Mouse (Mus musculus): ENCODE results near the gene Spats1. TPM values are rescaled to one million over a fixed set of nuclear protein-coding genes. Genes with fewer than 3 reads are reported as not detected.

The Spats1 gene
- total and polyA plus RNA-seq, 3 experiments = 2.5 to 2.7 (median 2.5) TPM

DNA sequence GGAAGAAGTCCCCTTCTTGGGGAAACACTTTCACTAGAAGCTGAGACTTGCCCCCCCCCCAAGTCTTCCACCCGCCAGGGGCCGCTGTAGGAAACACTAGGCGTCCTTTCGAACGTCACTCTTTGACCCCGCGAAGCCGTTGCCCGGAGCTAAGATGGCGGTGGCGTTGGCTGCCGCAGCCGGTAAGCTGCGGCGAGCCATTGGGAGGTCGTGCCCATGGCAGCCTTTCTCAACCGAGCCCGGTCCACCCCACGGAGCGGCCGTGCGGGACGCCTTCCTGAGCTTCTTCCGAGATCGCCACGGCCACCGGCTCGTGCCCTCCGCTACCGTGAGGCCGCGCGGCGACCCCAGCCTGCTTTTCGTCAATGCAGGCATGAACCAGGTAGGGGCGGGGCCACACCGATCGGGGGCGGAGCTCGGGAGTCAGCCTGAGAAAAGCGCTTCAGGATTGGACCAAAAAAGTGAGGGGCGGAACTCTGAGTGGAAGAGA, 31.5 kb upstream of the Spats1 start, which contains the start of gene Aars2:
Aars2 (plus strand) TSS at position 142 of the 490 bp plus-strand sequence.
- peak within 1 kb of the TSS; percentile 44; the same call in 1 of the 2 replicates for H3K9ac ChIP-seq (ENCODE audit: insufficient read depth, low read depth)

DNA sequence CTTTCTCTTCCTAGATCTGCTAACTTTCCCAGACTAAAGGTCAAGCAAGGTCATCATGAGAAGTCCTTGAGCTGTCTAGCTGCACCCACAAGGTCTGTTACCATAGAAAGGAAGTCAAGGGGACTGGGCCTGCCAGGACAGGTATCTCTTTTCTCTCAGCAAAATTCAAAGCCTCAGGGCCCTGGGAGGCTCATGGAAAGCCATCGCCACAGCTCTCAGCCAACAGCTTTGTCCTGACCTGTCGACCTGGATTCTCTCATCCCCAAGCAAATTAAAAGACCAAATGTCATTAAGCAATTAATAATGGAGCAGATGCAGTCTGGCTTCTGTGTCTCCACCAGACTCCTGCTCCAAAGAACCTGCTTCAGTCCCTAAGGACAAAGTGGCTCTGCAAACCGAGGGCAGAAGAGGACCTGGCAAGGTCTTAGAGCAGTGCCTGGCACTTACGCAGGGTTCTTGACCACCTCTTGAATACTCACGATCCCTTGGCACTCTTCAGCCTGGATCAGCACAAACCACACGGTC, 30.8 kb upstream of the Spats1 start:
- Histone ChIP-seq H3K36me3 (replicated peaks in 1 of 2; ENCODE audit: control insufficient read depth in 1 of 2, insufficient read depth in 1 of 2, low read length in 1 of 2) (peaks cover 24 to 30% of the 10 kb centered on the region in 2 experiments), H3K27me3 (replicated peaks) (no peaks in the 10 kb centered on the region), H3K4me3 (replicated peaks in 1 of 3; ENCODE audit: low read depth in 2 of 3, low read length in 2 of 3, poor library complexity in 1 of 3) (no peak overlapping the region), H3K27ac (ENCODE audit: insufficient read depth, low read depth) (no peak overlapping the region), H3K4me2 (ENCODE audit: insufficient read depth, low read depth, poor library complexity, severe bottlenecking) (no peak overlapping the region), H3K79me2 (replicated peaks; ENCODE audit: control insufficient read depth, extremely low read depth, insufficient read depth, poor library complexity, severe bottlenecking) (no peaks in the 10 kb centered on the region), H3K4me1 (ENCODE audit: control insufficient read depth in 1 of 2, insufficient read depth in 2 of 2) (peaks cover 11 to 54% of the 10 kb centered on the region in 2 experiments), H3K9me3 (replicated peaks; ENCODE audit: low read length) (no peaks in the 10 kb centered on the region), H3K9ac (ENCODE audit: insufficient read depth, low read depth) (no peak overlapping the region)
- TF ChIP-seq CTCF (conservative IDR thresholded peaks at IDR 0.05 in 1 of 2, IDR thresholded peaks at IDR 0.05 in 1 of 2; ENCODE audit: low read depth in 2 of 2, low read length in 2 of 2) (no peak), MAZ (IDR thresholded peaks at IDR 0.05; ENCODE audit: low read depth, low read length) (no peak), ZKSCAN1 (IDR thresholded peaks at IDR 0.05; ENCODE audit: borderline replicate concordance, low read depth, low read length) (no peak), KAT2A (IDR thresholded peaks at IDR 0.05; ENCODE audit: insufficient replicate concordance, low read length) (no peak), USF2 (conservative IDR thresholded peaks at IDR 0.05; ENCODE audit: low read depth, low read length) (no peak), MYC (IDR thresholded peaks at IDR 0.05; ENCODE audit: low read depth, low read length) (no peak), MXI1 (IDR thresholded peaks at IDR 0.05; ENCODE audit: low read depth, low read length) (no peak), ZC3H11A (IDR thresholded peaks at IDR 0.05; ENCODE audit: low read depth, low read length) (no peak), E2F4 (IDR thresholded peaks at IDR 0.05; ENCODE audit: insufficient replicate concordance, low read depth, low read length) (no peak), SMC3 (IDR thresholded peaks at IDR 0.05; ENCODE audit: low read depth, low read length) (no peak), IRF4 (IDR thresholded peaks at IDR 0.05; ENCODE audit: low read depth, low read length) (no peak), SIN3A (IDR thresholded peaks at IDR 0.05; ENCODE audit: low read length) (no peak)
- DNase-seq (ENCODE audit: extremely low read depth) = no peak
- in situ Hi-C loops (cut with MboI; ENCODE audit: low pct_ligation_motif_present, low pct_unique_long_range_greater_than_20kb, low sequenced_read_pairs) = no loop called here
- dilution Hi-C loops (cut with MboI; ENCODE audit: extremely low pct_ligation_motif_present, extremely low pct_unique_long_range_greater_than_20kb, low sequenced_read_pairs) = no loop called here

More for the DNA sequence above, 31.5 kb upstream of the Spats1 start, which contains the start of gene Aars2:
- in situ Hi-C loops (cut with MboI; ENCODE audit: low pct_ligation_motif_present, low pct_unique_long_range_greater_than_20kb, low sequenced_read_pairs) (no loop called here), dilution Hi-C loops (cut with MboI; ENCODE audit: extremely low pct_ligation_motif_present, extremely low pct_unique_long_range_greater_than_20kb, low sequenced_read_pairs) (no loop called here)
- Histone ChIP-seq H3K36me3 (replicated peaks in 1 of 2; ENCODE audit: control insufficient read depth in 1 of 2, insufficient read depth in 1 of 2, low read length in 1 of 2) (peaks cover 24 to 37% of the 10 kb centered on the region in 2 experiments), H3K4me3 (replicated peaks in 1 of 3; ENCODE audit: low read depth in 2 of 3, low read length in 2 of 3, poor library complexity in 1 of 3) (peak within 1 kb of the TSS; percentile 57 to 79 (median 73)), H3K9me3 (replicated peaks; ENCODE audit: low read length) (no peaks in the 10 kb centered on the region), H3K4me2 (ENCODE audit: insufficient read depth, low read depth, poor library complexity, severe bottlenecking) (peak within 1 kb of the TSS; percentile 72), H3K27ac (ENCODE audit: insufficient read depth, low read depth) (peak within 1 kb of the TSS; percentile 56), H3K79me2 (replicated peaks; ENCODE audit: control insufficient read depth, extremely low read depth, insufficient read depth, poor library complexity, severe bottlenecking) (no peaks in the 10 kb centered on the region), H3K4me1 (ENCODE audit: control insufficient read depth in 1 of 2, insufficient read depth in 2 of 2) (peaks cover 10 to 48% of the 10 kb centered on the region in 2 experiments), H3K27me3 (replicated peaks) (no peaks in the 10 kb centered on the region)
- peak; percentile 93 for DNase-seq (ENCODE audit: extremely low read depth)
- no peak for TF ChIP-seq E2F4 (IDR thresholded peaks at IDR 0.05; ENCODE audit: insufficient replicate concordance, low read depth, low read length)
- TF ChIP-seq TCF12 (IDR thresholded peaks at IDR 0.05; ENCODE audit: low read depth, low read length) = peak; percentile 92
- peak; percentile 75 for TF ChIP-seq SIN3A (IDR thresholded peaks at IDR 0.05; ENCODE audit: low read length)
- no peak; the same call in 1 of the 2 replicates for TF ChIP-seq BHLHE40 (IDR thresholded peaks at IDR 0.05; ENCODE audit: low read depth, low read length)
- peak in 1 of 2 experiments; percentile 86; a peak in 2 of 4 replicates for TF ChIP-seq CTCF (conservative IDR thresholded peaks at IDR 0.05 in 1 of 2, IDR thresholded peaks at IDR 0.05 in 1 of 2; ENCODE audit: low read depth in 2 of 2, low read length in 2 of 2)
- TF ChIP-seq ZC3H11A (IDR thresholded peaks at IDR 0.05; ENCODE audit: low read depth, low read length) = no peak
- TF ChIP-seq ZNF384 (IDR thresholded peaks at IDR 0.05; ENCODE audit: low read depth, low read length) = no peak
- TF ChIP-seq NELFE (IDR thresholded peaks at IDR 0.05; ENCODE audit: low read depth, low read length) = peak; percentile 61; the same call in 1 of the 2 replicates
- peak; percentile 32; the same call in 1 of the 2 replicates for TF ChIP-seq ETS1 (conservative IDR thresholded peaks at IDR 0.05; ENCODE audit: low read depth, low read length)
- no peak for TF ChIP-seq USF2 (conservative IDR thresholded peaks at IDR 0.05; ENCODE audit: low read depth, low read length)
- TF ChIP-seq ELF1 (IDR thresholded peaks at IDR 0.05; ENCODE audit: low read depth, low read length) = peak; percentile 69
- TF ChIP-seq KAT2A (IDR thresholded peaks at IDR 0.05; ENCODE audit: insufficient replicate concordance, low read length) = peak; percentile 91; the same call in 1 of the 2 replicates
- TF ChIP-seq CHD2 (IDR thresholded peaks at IDR 0.05; ENCODE audit: low read length) = peak; percentile 56
- TF ChIP-seq CHD1 (IDR thresholded peaks at IDR 0.05; ENCODE audit: low read depth, low read length) = no peak
- peak; percentile 97 for TF ChIP-seq GABPA (IDR thresholded peaks at IDR 0.05; ENCODE audit: insufficient replicate concordance, low read depth, low read length)
- peak; percentile 78; the same call in 1 of the 2 replicates for TF ChIP-seq MEF2A (IDR thresholded peaks at IDR 0.05; ENCODE audit: borderline replicate concordance, low read depth, low read length)
- TF ChIP-seq UBTF (IDR thresholded peaks at IDR 0.05; ENCODE audit: low read depth, low read length) = no peak
- TF ChIP-seq JUND (conservative IDR thresholded peaks at IDR 0.05; ENCODE audit: low read depth, low read length) = no peak
- peak; percentile 66; the same call in 1 of the 2 replicates for TF ChIP-seq TBP (conservative IDR thresholded peaks at IDR 0.05; ENCODE audit: low read depth, low read length)
- TF ChIP-seq RAD21 (IDR thresholded peaks at IDR 0.05; ENCODE audit: low read depth, low read length) = no peak
- no peak for TF ChIP-seq JUN (IDR thresholded peaks at IDR 0.05; ENCODE audit: insufficient read depth, low read depth, low read length)
- TF ChIP-seq MXI1 (IDR thresholded peaks at IDR 0.05; ENCODE audit: low read depth, low read length) = peak; percentile 75
- TF ChIP-seq SMC3 (IDR thresholded peaks at IDR 0.05; ENCODE audit: low read depth, low read length) = peak; percentile 17; the same call in 1 of the 2 replicates
- peak; percentile 92 for TF ChIP-seq POLR2A (IDR thresholded peaks at IDR 0.05; ENCODE audit: low read depth, low read length)
- TF ChIP-seq POLR2AphosphoS2 (IDR thresholded peaks at IDR 0.05; ENCODE audit: low read depth, low read length) = no peak
- TF ChIP-seq USF1 (IDR thresholded peaks at IDR 0.05; ENCODE audit: low read depth, low read length) = no peak
- TF ChIP-seq ZKSCAN1 (IDR thresholded peaks at IDR 0.05; ENCODE audit: borderline replicate concordance, low read depth, low read length) = no peak
- TF ChIP-seq MAZ (IDR thresholded peaks at IDR 0.05; ENCODE audit: low read depth, low read length) = peak; percentile 99
- TF ChIP-seq MAFK (IDR thresholded peaks at IDR 0.05; ENCODE audit: insufficient replicate concordance, low read length) = no peak
- peak; percentile 74 for TF ChIP-seq IRF4 (IDR thresholded peaks at IDR 0.05; ENCODE audit: low read depth, low read length)
- 0 out of 2 replicates have a peak, but pooled peaks have one; percentile 23 for TF ChIP-seq MYC (IDR thresholded peaks at IDR 0.05; ENCODE audit: low read depth, low read length)
- TF ChIP-seq ZMIZ1 (IDR thresholded peaks at IDR 0.05; ENCODE audit: low read depth, low read length) = no peak; the same call in 1 of the 2 replicates
- TF ChIP-seq EP300 (IDR thresholded peaks at IDR 0.05; ENCODE audit: low read length) = no peak
- TF ChIP-seq HCFC1 (IDR thresholded peaks at IDR 0.05; ENCODE audit: low read depth, low read length) = peak; percentile 95
- TF ChIP-seq MAX (IDR thresholded peaks at IDR 0.05; ENCODE audit: low read length) = 0 out of 2 replicates have a peak, but pooled peaks have one; percentile 29
- no peak for TF ChIP-seq PAX5 (IDR thresholded peaks at IDR 0.05; ENCODE audit: low read length)
- no peak for TF ChIP-seq RCOR1 (conservative IDR thresholded peaks at IDR 0.05; ENCODE audit: low read depth, low read length)
- TF ChIP-seq NRF1 (IDR thresholded peaks at IDR 0.05; ENCODE audit: low read depth, low read length) = peak; percentile 72

Measured in CH12.LX (cell line).